Mouse (Mus musculus): ENCODE data around the gene Ezh1. TPM values are rescaled to one million over a fixed set of nuclear protein-coding genes. Genes with fewer than 3 reads are reported as not detected.

The Ezh1 gene
- polyA plus RNA-seq, 1 experiment from 2014 or later, result 17.3 TPM

GRCm38 (mm10) chr11:101225331-101226064, 765 bp downstream of the Ezh1 start:
- no peaks in the 10 kb centered on the region for H3K36me3 ChIP-seq
- peaks cover 3% of the 10 kb centered on the region; the same call in 1 of the 2 replicates for H3K27me3 ChIP-seq
- 0 out of 2 replicates have a peak overlapping the region, but pooled peaks have one; percentile 23 for H3K27ac ChIP-seq
- 18% methylated on average over 25 of the region's 25 CpGs for WGBS
- no peaks in the 10 kb centered on the region for H3K9me3 ChIP-seq (replicated peaks)
- H3K4me3 ChIP-seq, result peak overlapping the region; percentile 88
- peak overlapping the region; percentile 96 for H3K4me2 ChIP-seq (replicated peaks)
- H3K9ac ChIP-seq, result peak overlapping the region; percentile 89
- no peak for ATAC-seq (ENCODE audit: low FRiP score)
- H3K4me1 ChIP-seq, result peaks cover 16% of the 10 kb centered on the region

GRCm38 (mm10) chr11:101224337-101224736, 1.9 kb downstream of the Ezh1 start:
- H3K4me1 ChIP-seq, result peaks cover 8% of the 10 kb centered on the region; the same call in 1 of the 2 replicates
- no peaks in the 10 kb centered on the region for H3K27me3 ChIP-seq
- no peaks in the 10 kb centered on the region for H3K9me3 ChIP-seq (replicated peaks)
- no peak overlapping the region for H3K4me2 ChIP-seq (replicated peaks)
- no peak overlapping the region for H3K27ac ChIP-seq
- ATAC-seq (ENCODE audit: low FRiP score), result no peak
- no peaks in the 10 kb centered on the region for H3K36me3 ChIP-seq
- no peak overlapping the region for H3K9ac ChIP-seq
- WGBS, result 94% methylated on average over 3 of the region's 3 CpGs
- H3K4me3 ChIP-seq, result no peak overlapping the region

DNA sequence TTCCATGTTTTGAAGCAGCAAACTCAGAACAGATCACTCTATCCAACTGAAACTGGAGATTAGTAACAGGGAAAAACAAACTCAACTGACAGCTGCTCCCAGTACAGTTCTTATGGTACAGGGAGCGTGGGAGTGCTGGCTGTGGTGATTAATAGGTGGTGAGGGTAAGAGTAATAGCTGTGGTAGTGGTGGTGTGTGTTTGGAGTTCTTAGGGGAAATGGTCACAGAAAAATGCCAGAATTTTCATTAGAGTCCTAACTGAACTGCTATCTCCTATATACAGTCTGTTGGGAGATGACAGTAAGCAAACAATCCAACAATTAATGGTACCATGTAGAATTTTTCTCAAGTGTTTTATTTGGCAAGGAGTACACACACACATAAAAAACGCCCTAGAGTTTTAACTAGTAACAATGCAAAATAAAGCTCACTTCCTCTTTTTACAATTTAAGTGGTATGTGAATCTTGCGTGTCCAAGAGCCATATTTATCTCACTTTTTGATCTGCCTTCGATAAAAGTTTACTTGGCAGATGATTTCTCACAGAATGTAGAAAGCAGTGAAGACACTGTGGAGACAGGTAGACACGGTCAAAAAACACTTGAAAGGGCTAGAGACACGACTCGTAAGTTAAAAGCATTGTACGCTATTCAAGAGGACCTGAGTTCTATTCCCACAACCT, 4.8 kb downstream of the Ezh1 start:
- Histone ChIP-seq H3K4me2 (replicated peaks) (no peak overlapping the region), H3K27me3 (no peaks in the 10 kb centered on the region), H3K9me3 (replicated peaks) (no peaks in the 10 kb centered on the region), H3K27ac (no peak overlapping the region), H3K4me1 (peaks cover 8% of the 10 kb centered on the region; the same call in 1 of the 2 replicates), H3K9ac (no peak overlapping the region), H3K4me3 (no peak overlapping the region), H3K36me3 (no peaks in the 10 kb centered on the region)
- no peak for ATAC-seq (ENCODE audit: low FRiP score)
- 92% methylated on average over 8 of the region's 8 CpGs for WGBS

DNA sequence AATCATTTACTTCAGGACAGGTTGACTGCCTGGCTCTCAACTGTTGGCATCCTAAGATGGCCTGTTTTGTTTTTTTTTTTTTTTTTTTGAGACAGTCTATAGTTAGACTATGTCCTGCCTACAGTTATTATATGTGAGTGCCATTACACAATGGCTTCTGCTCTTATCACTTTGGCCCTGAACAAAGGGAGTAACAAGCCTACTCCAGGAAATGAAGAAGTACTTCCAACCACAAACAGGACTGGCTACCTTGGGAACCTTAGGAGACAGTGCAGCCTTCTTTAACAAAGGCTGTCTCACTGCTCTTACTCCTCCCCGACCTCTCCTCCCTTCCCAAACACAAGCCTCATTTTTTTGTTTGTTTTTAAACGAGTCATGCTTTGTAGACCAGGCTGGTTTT, 5.4 kb downstream of the Ezh1 start:
- Histone ChIP-seq H3K4me3 (no peak overlapping the region), H3K27ac (no peak overlapping the region), H3K9ac (no peak overlapping the region), H3K27me3 (no peaks in the 10 kb centered on the region), H3K36me3 (0 out of 2 replicates have a peak, but pooled peaks cover under 1% of the 10 kb centered on the region), H3K4me1 (peaks cover 7% of the 10 kb centered on the region; the same call in 1 of the 2 replicates), H3K4me2 (replicated peaks) (no peak overlapping the region), H3K9me3 (replicated peaks) (no peaks in the 10 kb centered on the region)
- ATAC-seq (ENCODE audit: low FRiP score), result no peak
- 75% methylated on average over 2 of the region's 2 CpGs for WGBS

DNA sequence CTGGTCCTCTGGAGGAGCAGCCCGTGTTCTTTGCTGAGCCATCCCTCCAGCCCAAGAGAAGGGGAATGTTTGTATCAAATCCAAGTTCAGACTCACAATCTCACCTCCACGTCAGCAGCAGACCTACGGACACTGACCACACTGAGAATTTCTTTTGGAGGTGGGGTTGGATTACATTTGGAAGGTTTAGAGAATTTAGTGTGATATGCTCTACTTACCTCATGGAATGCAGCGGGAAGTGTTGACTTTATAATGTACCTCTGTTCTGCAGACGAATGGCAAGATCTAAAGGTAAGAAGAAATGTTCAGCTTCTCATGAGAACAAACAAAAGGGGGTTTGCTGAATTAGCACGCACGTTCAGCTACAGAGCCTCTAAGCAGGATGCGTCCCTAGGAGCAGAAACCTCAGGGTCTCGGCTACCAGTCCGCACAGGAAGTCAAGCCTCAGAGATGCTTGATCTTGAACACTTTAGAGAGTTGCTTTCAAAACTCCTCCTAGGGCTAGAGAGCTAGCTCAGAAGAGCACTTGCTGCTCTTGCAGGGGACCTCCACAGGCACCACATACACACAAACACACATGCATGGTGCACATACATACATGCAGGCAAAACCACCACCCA, 7.7 kb downstream of the Ezh1 start:
- H3K9ac ChIP-seq, result no peak overlapping the region
- ATAC-seq (ENCODE audit: low FRiP score), result no peak
- no peaks in the 10 kb centered on the region for H3K9me3 ChIP-seq (replicated peaks)
- H3K36me3 ChIP-seq, result peaks cover 18% of the 10 kb centered on the region
- 83% methylated on average over 10 of the region's 10 CpGs for WGBS
- no peaks in the 10 kb centered on the region for H3K27me3 ChIP-seq
- H3K27ac ChIP-seq, result no peak overlapping the region
- no peak overlapping the region for H3K4me3 ChIP-seq
- no peak overlapping the region for H3K4me2 ChIP-seq (replicated peaks)
- no peaks in the 10 kb centered on the region for H3K4me1 ChIP-seq

DNA sequence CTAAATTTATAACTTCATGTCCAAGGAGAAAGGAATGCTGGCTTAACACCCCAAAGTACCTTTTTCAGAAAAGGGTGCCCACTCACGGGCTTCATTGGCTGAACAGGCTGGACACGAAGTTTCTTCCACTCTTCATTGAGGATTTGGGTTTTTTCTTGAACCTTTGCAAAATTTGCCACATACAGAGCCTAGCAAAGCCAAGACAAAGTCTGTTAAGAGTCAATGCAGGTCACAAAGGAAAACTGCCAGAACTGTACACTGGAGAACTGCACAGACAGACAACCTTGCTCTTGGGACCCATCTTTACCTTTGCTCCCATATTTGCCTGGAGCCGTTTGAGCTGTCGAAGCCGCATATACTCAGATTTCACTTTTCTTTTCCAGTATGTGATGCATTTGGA, 9.3 kb downstream of the Ezh1 start:
- 90% methylated on average over 5 of the region's 5 CpGs for WGBS
- Histone ChIP-seq H3K27ac (no peak overlapping the region), H3K27me3 (no peaks in the 10 kb centered on the region), H3K36me3 (peaks cover 26% of the 10 kb centered on the region), H3K9me3 (replicated peaks) (no peaks in the 10 kb centered on the region), H3K4me1 (no peaks in the 10 kb centered on the region), H3K4me2 (replicated peaks) (no peak overlapping the region), H3K4me3 (no peak overlapping the region), H3K9ac (no peak overlapping the region)
- ATAC-seq (ENCODE audit: low FRiP score), result no peak

DNA sequence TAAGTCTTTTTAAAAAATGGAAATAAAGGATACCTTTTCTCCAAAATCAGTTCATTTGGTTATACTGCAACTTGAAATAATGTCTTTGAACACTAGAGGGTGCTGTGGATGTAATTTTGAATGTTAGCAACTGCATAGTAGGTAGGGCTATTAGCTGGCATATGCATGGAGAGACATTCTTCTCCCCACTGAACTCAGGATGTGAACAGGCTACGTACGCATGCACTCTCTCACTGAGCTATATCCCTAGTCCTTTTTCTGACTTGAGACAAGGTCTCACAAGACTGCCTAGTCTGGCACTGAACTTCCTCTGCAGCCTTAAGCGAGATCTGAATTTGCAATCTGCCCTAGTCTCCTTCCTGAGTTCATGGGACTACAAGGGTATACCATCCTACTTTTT, 14.3 kb downstream of the Ezh1 start:
- Histone ChIP-seq H3K4me1 (no peaks in the 10 kb centered on the region), H3K4me2 (replicated peaks) (no peak overlapping the region), H3K36me3 (peaks cover 46% of the 10 kb centered on the region), H3K9ac (no peak overlapping the region), H3K27ac (no peak overlapping the region), H3K4me3 (no peak overlapping the region), H3K9me3 (replicated peaks) (no peaks in the 10 kb centered on the region), H3K27me3 (no peaks in the 10 kb centered on the region)
- WGBS, result 51% methylated on average over 3 of the region's 3 CpGs
- ATAC-seq (ENCODE audit: low FRiP score), result no peak

GRCm38 (mm10) chr11:101200986-101201385, 25.3 kb downstream of the Ezh1 start:
- WGBS, result 27% methylated on average over 7 of the region's 7 CpGs
- Histone ChIP-seq H3K9ac (peak overlapping the region; percentile 29; the same call in 1 of the 2 replicates), H3K27me3 (no peaks in the 10 kb centered on the region), H3K36me3 (peaks cover 46% of the 10 kb centered on the region), H3K4me1 (no peaks in the 10 kb centered on the region), H3K9me3 (replicated peaks) (no peaks in the 10 kb centered on the region), H3K4me3 (no peak overlapping the region), H3K27ac (no peak overlapping the region), H3K4me2 (replicated peaks) (no peak overlapping the region)
- no peak for ATAC-seq (ENCODE audit: low FRiP score)

DNA sequence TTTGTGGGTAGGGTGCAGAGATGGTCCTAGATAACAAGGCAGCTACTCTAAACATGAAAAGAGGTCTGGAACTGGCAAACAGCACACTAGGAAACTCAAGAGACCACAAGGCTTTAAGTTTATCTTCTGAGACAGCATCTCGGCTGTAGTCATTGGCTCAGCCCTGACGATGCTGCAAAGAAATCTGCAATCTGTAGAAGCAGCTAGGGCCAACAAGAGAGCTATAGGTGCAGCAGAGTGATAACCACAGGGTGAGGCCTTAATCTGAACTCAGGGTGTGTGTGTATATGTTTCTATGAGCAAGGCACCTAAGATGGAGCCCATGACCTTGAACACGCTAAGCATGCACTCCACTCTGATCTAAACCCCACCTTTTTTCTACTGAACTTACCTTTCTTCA, 26.7 kb downstream of the Ezh1 start:
- Histone ChIP-seq H3K4me1 (no peaks in the 10 kb centered on the region), H3K27ac (no peak overlapping the region), H3K4me2 (replicated peaks) (no peak overlapping the region), H3K36me3 (peaks cover 49% of the 10 kb centered on the region), H3K4me3 (no peak overlapping the region), H3K9me3 (replicated peaks) (no peaks in the 10 kb centered on the region), H3K27me3 (no peaks in the 10 kb centered on the region), H3K9ac (no peak overlapping the region)
- ATAC-seq (ENCODE audit: low FRiP score), result no peak
- 93% methylated on average over 3 of the region's 3 CpGs for WGBS

DNA sequence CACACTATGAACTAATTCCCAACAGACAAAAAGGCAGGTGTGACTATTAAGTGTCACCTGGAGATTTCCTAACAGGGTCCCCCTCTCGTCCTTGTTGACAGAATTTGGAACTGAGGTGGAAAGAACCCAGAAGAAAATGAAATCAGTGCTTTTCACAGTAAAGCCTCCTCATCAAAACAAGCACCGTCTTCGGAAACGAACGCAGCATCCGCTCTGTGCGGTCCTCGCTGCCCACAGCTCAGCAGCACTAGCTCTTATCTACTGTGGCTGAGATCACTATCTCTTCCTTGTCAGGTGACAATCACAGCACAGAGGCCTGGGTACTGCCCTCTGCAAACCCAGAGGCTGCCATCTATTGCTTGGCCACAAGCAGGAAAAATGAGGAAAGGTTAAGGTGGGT, 30.1 kb downstream of the Ezh1 start:
- peaks cover 44% of the 10 kb centered on the region for H3K36me3 ChIP-seq
- no peak overlapping the region for H3K4me3 ChIP-seq
- no peak overlapping the region for H3K9ac ChIP-seq
- no peaks in the 10 kb centered on the region for H3K9me3 ChIP-seq (replicated peaks)
- ATAC-seq (ENCODE audit: low FRiP score), result no peak
- H3K4me1 ChIP-seq, result peaks cover 5% of the 10 kb centered on the region; the same call in 1 of the 2 replicates
- whole genome bisulfite sequencing, result 90% methylated on average over 8 of the region's 8 CpGs
- no peak overlapping the region for H3K27ac ChIP-seq
- H3K4me2 ChIP-seq (replicated peaks), result no peak overlapping the region
- H3K27me3 ChIP-seq, result no peaks in the 10 kb centered on the region

DNA sequence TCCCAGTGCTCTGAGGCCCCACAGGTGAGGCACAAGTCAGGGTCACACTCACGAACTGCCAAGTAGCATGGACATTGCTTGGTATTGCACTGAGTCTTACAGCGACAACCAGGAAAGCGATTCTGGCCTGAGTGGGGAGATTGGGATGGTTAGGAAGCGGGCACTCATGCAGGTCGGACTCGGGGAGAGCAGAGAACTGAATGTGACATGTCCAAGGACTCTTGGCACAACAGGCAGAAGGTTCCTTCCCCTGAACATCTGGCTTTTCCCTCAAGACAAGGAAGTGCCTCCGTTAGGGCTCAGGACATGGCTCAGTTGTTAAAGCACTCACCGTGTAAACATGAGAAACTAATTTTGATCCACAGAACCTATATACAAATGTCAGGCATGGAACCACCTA, 30.7 kb downstream of the Ezh1 start:
- 86% methylated on average over 8 of the region's 8 CpGs for WGBS
- ATAC-seq (ENCODE audit: low FRiP score), result no peak
- Histone ChIP-seq H3K9ac (no peak overlapping the region), H3K4me1 (peaks cover 5% of the 10 kb centered on the region), H3K27me3 (no peaks in the 10 kb centered on the region), H3K4me2 (replicated peaks) (no peak overlapping the region), H3K36me3 (peaks cover 43% of the 10 kb centered on the region), H3K9me3 (replicated peaks) (no peaks in the 10 kb centered on the region), H3K4me3 (no peak overlapping the region), H3K27ac (no peak overlapping the region)

DNA sequence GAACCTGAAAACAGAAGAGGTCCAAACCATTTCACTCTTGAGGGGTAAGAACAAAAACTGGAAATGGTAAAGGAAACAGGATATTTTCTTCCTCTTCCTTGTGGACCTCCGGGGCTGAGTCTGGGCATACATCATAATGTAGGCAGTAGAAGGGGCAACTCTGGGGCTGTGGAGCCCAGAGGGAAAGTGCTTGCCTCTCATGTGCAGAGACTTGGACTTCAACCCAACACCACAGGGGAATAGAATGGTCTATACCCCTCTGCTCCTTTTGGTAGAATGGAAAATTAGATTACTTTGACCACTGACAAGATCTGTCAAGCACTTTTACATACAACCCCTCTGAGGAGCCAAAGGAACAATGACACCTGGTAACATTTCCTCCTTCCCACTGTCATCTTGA, 31.2 kb downstream of the Ezh1 start:
- no peaks in the 10 kb centered on the region for H3K27me3 ChIP-seq
- H3K4me2 ChIP-seq (replicated peaks), result no peak overlapping the region
- 100% methylated on average over 1 of the region's 1 CpGs for WGBS
- peaks cover 9% of the 10 kb centered on the region for H3K4me1 ChIP-seq
- no peak overlapping the region for H3K9ac ChIP-seq
- no peak for ATAC-seq (ENCODE audit: low FRiP score)
- H3K4me3 ChIP-seq, result no peak overlapping the region
- peaks cover 38% of the 10 kb centered on the region for H3K36me3 ChIP-seq
- H3K27ac ChIP-seq, result no peak overlapping the region
- H3K9me3 ChIP-seq (replicated peaks), result no peaks in the 10 kb centered on the region

Data from hindbrain, embryonic 12.5 days (tissue).